Mouse (Mus musculus): ENCODE measurements around the gene Aldh1a2. TPM values are rescaled to one million over a fixed set of nuclear protein-coding genes. Genes with fewer than 3 reads are reported as not detected.
A peak's percentile ranks its signal among the peaks of the same experiment; 100 is the strongest.

Aldh1a2 gene
- polyA plus RNA-seq, 1 experiment = 0.02 TPM

GRCm38 (mm10) chr9:71168511-71168910 lies 47.1 kb upstream of the Aldh1a2 start, which contains the start of gene Aqp9:
TSS of gene Aqp9 (minus strand) at chr9:71168682.
- TF ChIP-seq POLR2AphosphoS2 (IDR thresholded peaks at IDR 0.05; ENCODE audit: insufficient read length, low read depth) = no peak
- TF ChIP-seq MAX (IDR thresholded peaks at IDR 0.05; ENCODE audit: low read depth) = no peak
- TF ChIP-seq E2F4 (IDR thresholded peaks at IDR 0.05; ENCODE audit: insufficient read depth) = no peak
- no peak for TF ChIP-seq REST (IDR thresholded peaks at IDR 0.05; ENCODE audit: insufficient read depth, insufficient read length)
- no peak for TF ChIP-seq USF1 (IDR thresholded peaks at IDR 0.05; ENCODE audit: low read depth)
- TF ChIP-seq MYOG (IDR thresholded peaks at IDR 0.05; ENCODE audit: control insufficient read depth in 1 of 3, insufficient read depth in 1 of 3, insufficient read length in 2 of 3, low read depth in 2 of 3) = no peak
- TF ChIP-seq MYOD1 (IDR thresholded peaks at IDR 0.05; ENCODE audit: control insufficient read depth in 1 of 3, insufficient read length in 2 of 3, low read depth in 2 of 3) = no peak
- TF ChIP-seq TCF3 (IDR thresholded peaks at IDR 0.05; ENCODE audit: insufficient read length, low read depth) = no peak
- no peak for TF ChIP-seq CEBPB (IDR thresholded peaks at IDR 0.05; ENCODE audit: insufficient read depth, poor library complexity, severe bottlenecking)
- TF ChIP-seq POLR2A (IDR thresholded peaks at IDR 0.05; ENCODE audit: insufficient read length, low read depth) = no peak
- no peak for TF ChIP-seq SRF (IDR thresholded peaks at IDR 0.05; ENCODE audit: control insufficient read depth, insufficient read length, low read depth)
- H3K36me3 ChIP-seq (ENCODE audit: control insufficient read depth, insufficient read depth) = no peaks in the 10 kb centered on the region
- H3K27me3 ChIP-seq (ENCODE audit: control insufficient read depth, insufficient read depth, insufficient read length) = peaks cover 14% of the 10 kb centered on the region
- no peak within 1 kb of the TSS for H3K4me3 ChIP-seq
- no peak within 1 kb of the TSS for H3K4me2 ChIP-seq (ENCODE audit: low read depth)
- no peak within 1 kb of the TSS for H3ac ChIP-seq (ENCODE audit: control insufficient read depth, insufficient read length)
- no peaks in the 10 kb centered on the region for H3K79me2 ChIP-seq (ENCODE audit: control insufficient read depth, insufficient read depth)

- Histone ChIP-seq H3K4me2 (ENCODE audit: low read depth) (no peak overlapping the region), H3K27me3 (ENCODE audit: control insufficient read depth, insufficient read depth, insufficient read length) (peaks cover 7% of the 10 kb centered on the region)
Measured at GRCm38 (mm10) chr9:71173533-71173932, 42.1 kb upstream of the Aldh1a2 start.

DNA sequence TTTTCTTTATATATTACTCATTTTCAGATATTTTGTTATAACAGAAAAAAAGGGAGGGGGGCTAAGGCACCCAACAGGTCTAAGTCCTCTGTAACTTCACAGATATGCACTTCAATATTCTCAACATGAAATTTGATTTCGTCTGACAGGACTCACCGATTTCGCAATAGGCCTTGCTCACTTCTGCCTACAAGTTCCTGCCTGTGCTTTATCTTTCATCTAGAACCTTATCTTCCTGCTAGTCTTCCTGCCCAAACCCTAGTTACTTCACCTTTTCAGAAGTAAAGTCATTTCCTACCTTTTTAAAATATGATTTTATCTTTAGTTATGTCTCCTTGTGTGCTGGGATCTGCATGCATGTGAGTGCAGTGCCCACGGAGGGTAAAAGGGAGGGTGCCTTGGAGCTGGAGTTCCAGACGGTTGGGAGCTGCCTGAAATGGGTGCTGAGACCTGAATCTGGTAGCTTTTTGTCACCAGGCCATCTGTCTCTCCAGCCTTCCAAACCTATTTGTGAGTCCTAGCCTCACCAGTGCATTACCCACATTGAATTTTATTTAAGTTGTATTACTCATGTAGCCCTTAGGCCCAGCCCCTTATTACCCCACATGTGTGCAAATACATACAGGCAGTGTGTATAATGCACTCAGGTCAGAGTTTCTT lies 41.1 kb upstream of the Aldh1a2 start:
- Histone ChIP-seq H3K4me2 (ENCODE audit: low read depth) (no peak overlapping the region), H3K27me3 (ENCODE audit: control insufficient read depth, insufficient read depth, insufficient read length) (peaks cover 7% of the 10 kb centered on the region), H3ac (ENCODE audit: control insufficient read depth, insufficient read length) (no peak overlapping the region), H3K4me3 (no peak overlapping the region), H3K36me3 (ENCODE audit: control insufficient read depth, insufficient read depth) (no peaks in the 10 kb centered on the region), H3K79me2 (ENCODE audit: control insufficient read depth, insufficient read depth) (no peaks in the 10 kb centered on the region)
- TF ChIP-seq USF1 (IDR thresholded peaks at IDR 0.05; ENCODE audit: low read depth) = no peak
- TF ChIP-seq CEBPB (IDR thresholded peaks at IDR 0.05; ENCODE audit: insufficient read depth, poor library complexity, severe bottlenecking) = 0 out of 2 replicates have a peak, but pooled peaks have one; percentile 23
- no peak for TF ChIP-seq POLR2A (IDR thresholded peaks at IDR 0.05; ENCODE audit: insufficient read length, low read depth)

More at GRCm38 (mm10) chr9:71173533-71173932, 42.1 kb upstream of the Aldh1a2 start:
- Histone ChIP-seq H3K4me3 (no peak overlapping the region), H3K36me3 (ENCODE audit: control insufficient read depth, insufficient read depth) (no peaks in the 10 kb centered on the region), H3K79me2 (ENCODE audit: control insufficient read depth, insufficient read depth) (no peaks in the 10 kb centered on the region), H3ac (ENCODE audit: control insufficient read depth, insufficient read length) (no peak overlapping the region)
- TF ChIP-seq TCF3 (IDR thresholded peaks at IDR 0.05; ENCODE audit: insufficient read length, low read depth) (no peak), MYOG (IDR thresholded peaks at IDR 0.05; ENCODE audit: control insufficient read depth in 1 of 3, insufficient read depth in 1 of 3, insufficient read length in 2 of 3, low read depth in 2 of 3) (no peak), CEBPB (IDR thresholded peaks at IDR 0.05; ENCODE audit: insufficient read depth, poor library complexity, severe bottlenecking) (no peak), SRF (IDR thresholded peaks at IDR 0.05; ENCODE audit: control insufficient read depth, insufficient read length, low read depth) (no peak), TCF12 (IDR thresholded peaks at IDR 0.05; ENCODE audit: insufficient read depth, poor library complexity, severe bottlenecking) (no peak), USF1 (IDR thresholded peaks at IDR 0.05; ENCODE audit: low read depth) (no peak), MAX (IDR thresholded peaks at IDR 0.05; ENCODE audit: low read depth) (no peak), E2F4 (IDR thresholded peaks at IDR 0.05; ENCODE audit: insufficient read depth) (no peak), MYOD1 (IDR thresholded peaks at IDR 0.05; ENCODE audit: control insufficient read depth in 1 of 3, insufficient read length in 2 of 3, low read depth in 2 of 3) (no peak), POLR2AphosphoS2 (IDR thresholded peaks at IDR 0.05; ENCODE audit: insufficient read length, low read depth) (no peak), REST (IDR thresholded peaks at IDR 0.05; ENCODE audit: insufficient read depth, insufficient read length) (no peak), POLR2A (IDR thresholded peaks at IDR 0.05; ENCODE audit: insufficient read length, low read depth) (no peak)

DNA sequence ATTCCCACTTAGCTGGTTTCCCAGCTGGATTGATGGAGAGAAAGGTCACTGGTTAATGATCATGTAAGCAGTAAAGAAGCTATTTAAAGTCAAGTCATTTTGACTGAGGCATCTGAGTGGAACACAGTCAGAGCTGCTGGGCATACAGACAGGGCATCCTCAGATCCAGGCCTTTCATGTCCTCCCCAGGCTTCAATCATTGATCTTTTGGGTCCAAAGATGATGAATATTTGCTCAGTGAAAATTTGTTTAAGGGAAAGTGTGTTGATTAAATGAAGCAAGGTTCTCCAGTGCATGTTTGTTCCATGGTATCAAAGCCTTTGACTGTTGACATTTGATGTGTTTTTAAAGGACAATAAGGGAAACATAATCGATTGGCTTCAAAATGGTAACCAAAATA lies 39.9 kb upstream of the Aldh1a2 start:
- H3K79me2 ChIP-seq (ENCODE audit: control insufficient read depth, insufficient read depth) = no peaks in the 10 kb centered on the region
- H3K4me3 ChIP-seq = no peak overlapping the region
- TF ChIP-seq TCF12 (IDR thresholded peaks at IDR 0.05; ENCODE audit: insufficient read depth, poor library complexity, severe bottlenecking) (no peak), TCF3 (IDR thresholded peaks at IDR 0.05; ENCODE audit: insufficient read length, low read depth) (no peak), MYOD1 (IDR thresholded peaks at IDR 0.05; ENCODE audit: control insufficient read depth in 1 of 3, insufficient read length in 2 of 3, low read depth in 2 of 3) (no peak), E2F4 (IDR thresholded peaks at IDR 0.05; ENCODE audit: insufficient read depth) (no peak), POLR2AphosphoS2 (IDR thresholded peaks at IDR 0.05; ENCODE audit: insufficient read length, low read depth) (no peak), SRF (IDR thresholded peaks at IDR 0.05; ENCODE audit: control insufficient read depth, insufficient read length, low read depth) (no peak), POLR2A (IDR thresholded peaks at IDR 0.05; ENCODE audit: insufficient read length, low read depth) (no peak), CEBPB (IDR thresholded peaks at IDR 0.05; ENCODE audit: insufficient read depth, poor library complexity, severe bottlenecking) (no peak), REST (IDR thresholded peaks at IDR 0.05; ENCODE audit: insufficient read depth, insufficient read length) (no peak), USF1 (IDR thresholded peaks at IDR 0.05; ENCODE audit: low read depth) (no peak), MAX (IDR thresholded peaks at IDR 0.05; ENCODE audit: low read depth) (no peak), MYOG (IDR thresholded peaks at IDR 0.05; ENCODE audit: control insufficient read depth in 1 of 3, insufficient read depth in 1 of 3, insufficient read length in 2 of 3, low read depth in 2 of 3) (no peak)
- H3ac ChIP-seq (ENCODE audit: control insufficient read depth, insufficient read length) = no peak overlapping the region
- peaks cover 7% of the 10 kb centered on the region for H3K27me3 ChIP-seq (ENCODE audit: control insufficient read depth, insufficient read depth, insufficient read length)
- no peaks in the 10 kb centered on the region for H3K36me3 ChIP-seq (ENCODE audit: control insufficient read depth, insufficient read depth)
- H3K4me2 ChIP-seq (ENCODE audit: low read depth) = no peak overlapping the region
